Mouse (Mus musculus) myocyte (in vitro differentiated cells): Measurements from ENCODE around the gene 1700008O03Rik. TPM values are rescaled to one million over a fixed set of nuclear protein-coding genes. Genes with fewer than 3 reads are reported as not detected.

Experiments used
- H3K27me3 ChIP-seq: one replicate; pipeline ENCODE4 v1.6.1; 2011; ENCODE audit not compliant: control insufficient read depth, insufficient read depth, insufficient read length
- H3K36me3 ChIP-seq: one replicate; pipeline ENCODE4 v1.6.1; 2011; ENCODE audit not compliant: control insufficient read depth, insufficient read depth
- H3K4me2 ChIP-seq: one replicate; pipeline ENCODE4 v1.6.1; 2011; ENCODE audit warnings: low read depth, control low read depth
- H3K4me3 ChIP-seq: one replicate; pipeline ENCODE4 v1.5.1; 2011; ENCODE audit warnings: mild to moderate bottlenecking, control low read depth, moderate library complexity
- H3K79me2 ChIP-seq: one replicate; pipeline ENCODE4 v1.6.1; 2011; ENCODE audit not compliant: control insufficient read depth, insufficient read depth
- H3ac ChIP-seq: one replicate; pipeline ENCODE4 v1.6.1; 2011; ENCODE audit not compliant: control insufficient read depth, insufficient read length
- CEBPB ChIP-seq: IDR thresholded peaks from 2 replicates; pipeline ENCODE4 v1.6.1; 2011; ENCODE audit warnings: mild to moderate bottlenecking, moderate library complexity; ENCODE audit not compliant: poor library complexity, insufficient read depth, severe bottlenecking
- E2F4 ChIP-seq: IDR thresholded peaks from one replicate; pipeline ENCODE4 v1.6.1; 2011; ENCODE audit warnings: mild to moderate bottlenecking, control low read depth, moderate library complexity; ENCODE audit not compliant: insufficient read depth
- MAX ChIP-seq: IDR thresholded peaks from one replicate; pipeline ENCODE4 v1.6.1; 2011; ENCODE audit warnings: low read depth, mild to moderate bottlenecking, control low read depth
- MYOD1 ChIP-seq, 3 experiments: IDR thresholded peaks; one replicate each; pipeline ENCODE4 v1.6.1; 2011; ENCODE audit warnings: control low read depth in 2 of 3, low read depth in 2 of 3, mild to moderate bottlenecking in 2 of 3, moderate library complexity in 1 of 3; ENCODE audit not compliant: insufficient read length in 2 of 3, control insufficient read depth in 1 of 3
- MYOG ChIP-seq, 3 experiments: IDR thresholded peaks; one replicate each; pipeline ENCODE4 v1.6.1; 2011; ENCODE audit warnings: control low read depth in 2 of 3, low read depth in 2 of 3, mild to moderate bottlenecking in 2 of 3; ENCODE audit not compliant: insufficient read length in 2 of 3, control insufficient read depth in 1 of 3, insufficient read depth in 1 of 3
- POLR2A ChIP-seq: IDR thresholded peaks from one replicate; pipeline ENCODE4 v1.6.1; 2011; ENCODE audit warnings: low read depth, mild to moderate bottlenecking, control low read depth, moderate library complexity; ENCODE audit not compliant: insufficient read length
- POLR2AphosphoS2 ChIP-seq: IDR thresholded peaks from one replicate; pipeline ENCODE4 v1.6.1; 2011; ENCODE audit warnings: low read depth, control low read depth; ENCODE audit not compliant: insufficient read length
- REST ChIP-seq: IDR thresholded peaks from one replicate; pipeline ENCODE4 v1.6.1; 2011; ENCODE audit warnings: mild to moderate bottlenecking, control low read depth, moderate library complexity; ENCODE audit not compliant: insufficient read depth, insufficient read length
- SRF ChIP-seq: IDR thresholded peaks from one replicate; pipeline ENCODE4 v1.6.1; 2011; ENCODE audit warnings: low read depth; ENCODE audit not compliant: control insufficient read depth, insufficient read length
- TCF12 ChIP-seq: IDR thresholded peaks from one replicate; pipeline ENCODE4 v1.6.1; 2011; ENCODE audit warnings: mild to moderate bottlenecking, control low read depth; ENCODE audit not compliant: poor library complexity, insufficient read depth, severe bottlenecking
- TCF3 ChIP-seq: IDR thresholded peaks from one replicate; pipeline ENCODE4 v1.6.1; 2011; ENCODE audit warnings: low read depth, control low read depth; ENCODE audit not compliant: insufficient read length
- USF1 ChIP-seq: IDR thresholded peaks from one replicate; pipeline ENCODE4 v1.6.1; 2011; ENCODE audit warnings: low read depth, mild to moderate bottlenecking, control low read depth, moderate library complexity
- polyA plus RNA-seq: library from polyadenylated mRNA; unstranded; fragments of >200 nt; fragmentation: generic; extraction: Trizol; gene quantifications from one replicate; pipeline ENCODE4 v1.2.1, GENCODE M21; 2012; ENCODE audit warnings: missing spikeins

The 1700008O03Rik gene
- polyA plus RNA-seq, 1 experiment = not detected

- Histone ChIP-seq H3ac (no peak overlapping the region), H3K27me3 (peaks cover 76% of the 10 kb centered on the region), H3K79me2 (no peaks in the 10 kb centered on the region), H3K36me3 (no peaks in the 10 kb centered on the region), H3K4me3 (no peak overlapping the region), H3K4me2 (no peak overlapping the region)
- no peak for TF ChIP-seq SRF
- TF ChIP-seq MYOG (IDR thresholded peaks at IDR 0.05; ENCODE audit: control insufficient read depth in 1 of 3, insufficient read depth in 1 of 3, insufficient read length in 2 of 3, low read depth in 2 of 3) = no peak
- TF ChIP-seq CEBPB = no peak
- TF ChIP-seq TCF12 = no peak
- no peak for TF ChIP-seq E2F4
- no peak for TF ChIP-seq POLR2AphosphoS2
- TF ChIP-seq MAX = no peak
- TF ChIP-seq REST = no peak
- no peak for TF ChIP-seq POLR2A
- no peak for TF ChIP-seq TCF3
- no peak for TF ChIP-seq USF1
- TF ChIP-seq MYOD1 (IDR thresholded peaks at IDR 0.05; ENCODE audit: control insufficient read depth in 1 of 3, insufficient read length in 2 of 3, low read depth in 2 of 3) = no peak
These were observed 43.9 kb downstream of the 1700008O03Rik start for GRCm38 (mm10) chr7:44341714-44342113.

- H3K4me3 ChIP-seq = no peak overlapping the region
- TF ChIP-seq CEBPB (no peak), MYOG (IDR thresholded peaks at IDR 0.05; ENCODE audit: control insufficient read depth in 1 of 3, insufficient read depth in 1 of 3, insufficient read length in 2 of 3, low read depth in 2 of 3) (no peak), POLR2AphosphoS2 (no peak), POLR2A (no peak), REST (no peak), MAX (no peak)
- H3K27me3 ChIP-seq = peaks cover 79% of the 10 kb centered on the region
- H3ac ChIP-seq = no peak overlapping the region
- no peaks in the 10 kb centered on the region for H3K79me2 ChIP-seq
- H3K4me2 ChIP-seq = no peak overlapping the region
- H3K36me3 ChIP-seq = no peaks in the 10 kb centered on the region
These were observed 44.5 kb downstream of the 1700008O03Rik start for GRCm38 (mm10) chr7:44341119-44341518.

GRCm38 (mm10) chr7:44340226-44340625 is 45.4 kb downstream of the 1700008O03Rik start:
- Histone ChIP-seq H3K36me3 (no peaks in the 10 kb centered on the region), H3K4me2 (no peak overlapping the region), H3K79me2 (no peaks in the 10 kb centered on the region), H3K4me3 (no peak overlapping the region), H3K27me3 (peaks cover 75% of the 10 kb centered on the region), H3ac (no peak overlapping the region)
- TF ChIP-seq TCF12 (no peak), CEBPB (no peak), MYOD1 (IDR thresholded peaks at IDR 0.05; ENCODE audit: control insufficient read depth in 1 of 3, insufficient read length in 2 of 3, low read depth in 2 of 3) (no peak), TCF3 (no peak), POLR2A (no peak), E2F4 (no peak), USF1 (no peak), MYOG (IDR thresholded peaks at IDR 0.05; ENCODE audit: control insufficient read depth in 1 of 3, insufficient read depth in 1 of 3, insufficient read length in 2 of 3, low read depth in 2 of 3) (no peak), REST (no peak), SRF (no peak), POLR2AphosphoS2 (no peak), MAX (no peak)

GRCm38 (mm10) chr7:44337121-44337849 is 48.3 kb downstream of the 1700008O03Rik start:
- no peak for TF ChIP-seq POLR2AphosphoS2
- TF ChIP-seq POLR2A = no peak
- TF ChIP-seq SRF = no peak
- TF ChIP-seq MAX = no peak
- no peak for TF ChIP-seq E2F4
- TF ChIP-seq CEBPB = no peak
- TF ChIP-seq MYOD1 (IDR thresholded peaks at IDR 0.05; ENCODE audit: control insufficient read depth in 1 of 3, insufficient read length in 2 of 3, low read depth in 2 of 3) = no peak
- no peak for TF ChIP-seq MYOG (IDR thresholded peaks at IDR 0.05; ENCODE audit: control insufficient read depth in 1 of 3, insufficient read depth in 1 of 3, insufficient read length in 2 of 3, low read depth in 2 of 3)
- no peak for TF ChIP-seq TCF3
- no peak for TF ChIP-seq USF1
- no peak for TF ChIP-seq REST
- TF ChIP-seq TCF12 = no peak
- Histone ChIP-seq H3K4me3 (no peak overlapping the region), H3K36me3 (no peaks in the 10 kb centered on the region), H3K27me3 (peaks cover 51% of the 10 kb centered on the region), H3K4me2 (no peak overlapping the region), H3K79me2 (no peaks in the 10 kb centered on the region), H3ac (no peak overlapping the region)
